8 mouse cellular contexts compared by ENCODE assay signal in genomic region chr1:43827002-43827762, GRCm38 (mm10). TPM values are rescaled to one million over a fixed set of nuclear protein-coding genes. Genes with fewer than 3 reads are reported as not detected.
DNase-seq lines count a peak whose midpoint lies in the region; ATAC-seq and TF ChIP-seq lines count a peak whose summit lies in the region.

No protein-coding gene starts in this region.

- H3K9ac ChIP-seq in forebrain, embryonic 12.5 days, result peak overlapping the region; percentile 92
- H3K9ac ChIP-seq in intestine, embryonic 14.5 days (ENCODE audit: low read length), result peak overlapping the region; percentile 79
- peak overlapping the region; percentile 84 for H3K9ac ChIP-seq in liver, postnatal 0 days (replicated peaks)
- peak overlapping the region; percentile 91 for H3K9ac ChIP-seq in neural tube, embryonic 13.5 days

- H3K4me2 ChIP-seq in forebrain, embryonic 12.5 days, result peak overlapping the region; percentile 92
- peak overlapping the region; percentile 95 for H3K4me2 ChIP-seq in intestine, embryonic 14.5 days (ENCODE audit: low read length)
- H3K4me2 ChIP-seq in liver, postnatal 0 days (ENCODE audit: low read depth, low read length), result peak overlapping the region; percentile 85
- H3K4me2 ChIP-seq in neural tube, embryonic 13.5 days, result peak overlapping the region; percentile 97

- no peak for TF ChIP-seq CTCF in liver, postnatal 0 days (IDR thresholded peaks at IDR 0.05; ENCODE audit: low read depth)

- ATAC-seq in forebrain, embryonic 12.5 days (ENCODE audit: low FRiP score), result peak; percentile 81
- peak; percentile 73 for ATAC-seq in intestine, embryonic 14.5 days (replicated peaks; ENCODE audit: low FRiP score, low TSS enrichment, low read depth)
- peak; percentile 56 for ATAC-seq in liver, postnatal 0 days
- ATAC-seq in neural tube, embryonic 13.5 days (ENCODE audit: low read depth), result peak; percentile 88

- peak overlapping the region; percentile 89 for H3K4me3 ChIP-seq in forebrain, embryonic 12.5 days (replicated peaks)
- peak overlapping the region; percentile 79 for H3K4me3 ChIP-seq in intestine, embryonic 14.5 days (ENCODE audit: low read depth, low read length)
- H3K4me3 ChIP-seq in liver, postnatal 0 days (ENCODE audit: low read depth, low read length), result peak overlapping the region; percentile 91
- peak overlapping the region; percentile 92 for H3K4me3 ChIP-seq in neural tube, embryonic 13.5 days

- no peak for TF ChIP-seq EP300 in liver, postnatal 0 days (IDR thresholded peaks at IDR 0.05; ENCODE audit: low read depth)

- 1% methylated on average over 68 of the region's 68 CpGs for WGBS in forebrain, embryonic 12.5 days
- WGBS in intestine, embryonic 14.5 days, result under 1% methylated on average over 68 of the region's 68 CpGs
- WGBS in liver, postnatal 0 days (ENCODE audit: insufficient replicate concordance), result under 1% methylated on average over 60 of the region's 68 CpGs
- WGBS in neural tube, embryonic 13.5 days, result under 1% methylated on average over 68 of the region's 68 CpGs

- H3K4me1 ChIP-seq in forebrain, embryonic 12.5 days, result peaks cover 30% of the 10 kb centered on the region
- H3K4me1 ChIP-seq in intestine, embryonic 14.5 days (replicated peaks; ENCODE audit: control insufficient read depth, insufficient read depth, low read length), result peaks cover 6% of the 10 kb centered on the region; the same call in 1 of the 2 replicates
- H3K4me1 ChIP-seq in liver, postnatal 0 days (ENCODE audit: insufficient read depth), result peaks cover 5% of the 10 kb centered on the region; the same call in 1 of the 2 replicates
- peaks cover 39% of the 10 kb centered on the region for H3K4me1 ChIP-seq in neural tube, embryonic 13.5 days (replicated peaks)

- no peaks in the 10 kb centered on the region for H3K9me3 ChIP-seq in forebrain, embryonic 12.5 days
- no peaks in the 10 kb centered on the region for H3K9me3 ChIP-seq in intestine, embryonic 14.5 days (ENCODE audit: control insufficient read depth, low read length)
- no peaks in the 10 kb centered on the region for H3K9me3 ChIP-seq in liver, postnatal 0 days (ENCODE audit: low read length)
- no peaks in the 10 kb centered on the region for H3K9me3 ChIP-seq in neural tube, embryonic 13.5 days

- no peaks in the 10 kb centered on the region for H3K36me3 ChIP-seq in forebrain, embryonic 12.5 days (replicated peaks)
- H3K36me3 ChIP-seq in intestine, embryonic 14.5 days (ENCODE audit: control insufficient read depth, insufficient read depth, low read length), result no peaks in the 10 kb centered on the region
- H3K36me3 ChIP-seq in liver, postnatal 0 days (replicated peaks; ENCODE audit: insufficient read depth, low read length), result no peaks in the 10 kb centered on the region
- H3K36me3 ChIP-seq in neural tube, embryonic 13.5 days, result no peaks in the 10 kb centered on the region

- peak; percentile 31 for DNase-seq in kidney, adult 11 months
- no peak for DNase-seq in kidney, adult 18-20 months
- DNase-seq in R1 (ENCODE audit: low read depth, low spot score), result peak; percentile 64
- DNase-seq in intestine, embryonic 14.5 days (ENCODE audit: low spot score), result no peak
- peak; percentile 60 for DNase-seq in liver, postnatal 0 days
- DNase-seq in urinary bladder, postnatal 25 days (ENCODE audit: low spot score), result peak; percentile 27

- H3K27ac ChIP-seq in forebrain, embryonic 12.5 days, result peak overlapping the region; percentile 97
- peak overlapping the region; percentile 83 for H3K27ac ChIP-seq in intestine, embryonic 14.5 days (ENCODE audit: low read depth)
- H3K27ac ChIP-seq in liver, postnatal 0 days (ENCODE audit: low read depth), result peak overlapping the region; percentile 79
- H3K27ac ChIP-seq in neural tube, embryonic 13.5 days (replicated peaks), result peak overlapping the region; percentile 94

- H3K27me3 ChIP-seq in forebrain, embryonic 12.5 days, result no peaks in the 10 kb centered on the region
- no peaks in the 10 kb centered on the region for H3K27me3 ChIP-seq in intestine, embryonic 14.5 days (replicated peaks; ENCODE audit: control insufficient read depth, insufficient read depth, low read length)
- no peaks in the 10 kb centered on the region for H3K27me3 ChIP-seq in liver, postnatal 0 days (ENCODE audit: insufficient read depth, low read length)
- no peaks in the 10 kb centered on the region for H3K27me3 ChIP-seq in neural tube, embryonic 13.5 days

RNA-seq across cellular contexts. Expression of gene Uxs1, which starts 0.4 kb away (rescaled TPM):
- 17.8 and 18.5 TPM in 2 replicates for polyA plus RNA-seq in forebrain, embryonic 12.5 days (2016; fragmentation: Nextera tagmentation; extraction: Ambion mirVana)
- 16.3 and 18.1 TPM in 2 replicates for polyA plus RNA-seq in intestine, embryonic 14.5 days (2014; fragmentation: Nextera tagmentation; extraction: Ambion mirVana)
- 7.3 and 7.4 TPM in 2 replicates for polyA plus RNA-seq in liver, postnatal 0 days (2015; fragmentation: Nextera tagmentation; extraction: Ambion mirVana)
- polyA plus RNA-seq in neural tube, embryonic 13.5 days (2015; fragmentation: Nextera tagmentation; extraction: Ambion mirVana), result 18.2 and 22.0 TPM in 2 replicates

Comparison
In these comparisons a context has a peak if more than half of its experiments do, and no peak if none do; other contexts are left out.
1. DNase-seq: peak in kidney, adult 11 months (single experiment), R1 (single experiment), liver, postnatal 0 days (single experiment) and urinary bladder, postnatal 25 days (single experiment); none in kidney, adult 18-20 months (single experiment) and intestine, embryonic 14.5 days (single experiment).
2. Peak in every context shown above with its lines, with median percentiles within 50 percentile points of each other: ATAC-seq, H3K27ac ChIP-seq, H3K4me2 ChIP-seq, H3K4me3 ChIP-seq and H3K9ac ChIP-seq.